Mouse (Mus musculus) C2C12 (cell line): ENCODE data around the gene Tecpr1.

Experiments
- CTCF ChIP-seq: IDR thresholded peaks from one replicate; pipeline ENCODE4 v1.5.1; 2011; ENCODE audit not compliant: control insufficient read depth, insufficient read depth, insufficient read length
- FOSL1 ChIP-seq: IDR thresholded peaks from one replicate; pipeline ENCODE4 v1.8.0; 2011; ENCODE audit warnings: mild to moderate bottlenecking, low read length; ENCODE audit not compliant: poor library complexity, insufficient read depth, severe bottlenecking
- MAX ChIP-seq: IDR thresholded peaks from one replicate; pipeline ENCODE4 v1.6.1; 2011; ENCODE audit warnings: mild to moderate bottlenecking, control low read depth
- MYOG ChIP-seq: IDR thresholded peaks from one replicate; pipeline ENCODE4 v1.6.1; 2011; ENCODE audit not compliant: control insufficient read depth, insufficient read length; ENCODE audit errors: extremely low read depth

GRCm38 (mm10) chr5:144159137-144159536 is 64.3 kb downstream of the Tecpr1 start:
- TF ChIP-seq CTCF (no peak), MAX (no peak), FOSL1 (no peak), MYOG (no peak)
